Mouse (Mus musculus): ENCODE measurements at regions not wholly inside any gene's neighbourhood (a gene's known extent, or its start where the extent isn't known, plus 50 kb on each side); places are given as distances from the start of the nearest gene placed in this dataset.

GRCm38 (mm10) chr16:93342701-93343100 lies 261.2 kb downstream of the Setd4 start:
- Histone ChIP-seq H3K4me3 (no peak overlapping the region), H3K4me1 (replicated peaks) (peaks cover 10% of the 10 kb centered on the region; the same call in 1 of the 2 replicates), H3K36me3 (no peaks in the 10 kb centered on the region), H3K27me3 (ENCODE audit: insufficient read depth, poor library complexity, severe bottlenecking) (peaks cover 4% of the 10 kb centered on the region; the same call in 1 of the 2 replicates), H3K9me3 (no peaks in the 10 kb centered on the region), H3K27ac (no peak overlapping the region)
- 94% methylated on average over 2 of the region's 2 CpGs for WGBS
- no peak for DNase-seq (ENCODE audit: low spot score)

- Histone ChIP-seq H3K4me3 (no peak overlapping the region), H3K27me3 (ENCODE audit: insufficient read depth, poor library complexity, severe bottlenecking) (peaks cover 4% of the 10 kb centered on the region; the same call in 1 of the 2 replicates), H3K9me3 (no peaks in the 10 kb centered on the region), H3K27ac (no peak overlapping the region), H3K36me3 (no peaks in the 10 kb centered on the region), H3K4me1 (replicated peaks) (peaks cover 10% of the 10 kb centered on the region; the same call in 1 of the 2 replicates)
- no peak for DNase-seq (ENCODE audit: low spot score)
- 83% methylated on average over 2 of the region's 2 CpGs for WGBS
Observed at GRCm38 (mm10) chr16:93341791-93342190, 262.1 kb downstream of the Setd4 start.

DNA sequence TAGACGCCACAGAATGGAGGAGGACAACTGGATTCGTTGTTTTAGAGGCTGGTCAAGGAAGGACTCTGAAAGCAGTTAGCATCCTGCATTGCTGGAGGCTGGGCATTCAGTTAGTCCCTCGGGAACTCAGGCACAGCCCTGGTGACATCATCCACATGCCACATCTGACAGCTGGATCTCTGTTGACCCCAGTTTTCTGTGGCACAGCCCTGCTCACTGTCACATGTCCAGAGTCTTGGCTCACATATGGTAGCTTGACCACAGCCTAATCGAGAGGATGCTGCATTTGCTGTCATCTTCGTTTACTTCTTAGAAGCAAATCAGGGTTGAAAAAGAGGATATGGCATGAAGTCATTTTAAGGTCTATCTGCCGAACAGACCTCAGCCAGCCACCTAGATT lies 265.1 kb downstream of the Setd4 start:
- Histone ChIP-seq H3K36me3 (no peaks in the 10 kb centered on the region), H3K4me1 (replicated peaks) (peaks cover 16% of the 10 kb centered on the region), H3K9me3 (no peaks in the 10 kb centered on the region), H3K27me3 (ENCODE audit: insufficient read depth, poor library complexity, severe bottlenecking) (no peaks in the 10 kb centered on the region), H3K4me3 (no peak overlapping the region), H3K27ac (no peak overlapping the region)
- DNase-seq (ENCODE audit: low spot score) = no peak
- WGBS = 82% methylated on average over 6 of the region's 6 CpGs

- no peaks in the 10 kb centered on the region for H3K36me3 ChIP-seq
- no peak overlapping the region for H3K4me3 ChIP-seq
- H3K27me3 ChIP-seq (ENCODE audit: insufficient read depth, poor library complexity, severe bottlenecking) = no peaks in the 10 kb centered on the region
- 86% methylated on average over 11 of the region's 11 CpGs for whole genome bisulfite sequencing
- H3K9me3 ChIP-seq = no peaks in the 10 kb centered on the region
- H3K4me1 ChIP-seq (replicated peaks) = peaks cover 8% of the 10 kb centered on the region
- DNase-seq (ENCODE audit: low spot score) = no peak
- no peak overlapping the region for H3K27ac ChIP-seq
Observed at GRCm38 (mm10) chr16:93335322-93336111, 268.3 kb downstream of the Setd4 start.

- DNase-seq (ENCODE audit: low spot score) = no peak
- WGBS = 86% methylated on average over 6 of the region's 6 CpGs
- no peaks in the 10 kb centered on the region for H3K36me3 ChIP-seq
- no peak overlapping the region for H3K27ac ChIP-seq
- 0 out of 2 replicates have a peak, but pooled peaks cover 2% of the 10 kb centered on the region for H3K27me3 ChIP-seq (ENCODE audit: insufficient read depth, poor library complexity, severe bottlenecking)
- H3K9me3 ChIP-seq = no peaks in the 10 kb centered on the region
- no peak overlapping the region for H3K4me3 ChIP-seq
- peaks cover 23% of the 10 kb centered on the region for H3K4me1 ChIP-seq (replicated peaks)
Observed at GRCm38 (mm10) chr16:93333654-93334053, 270.2 kb downstream of the Setd4 start.

DNA sequence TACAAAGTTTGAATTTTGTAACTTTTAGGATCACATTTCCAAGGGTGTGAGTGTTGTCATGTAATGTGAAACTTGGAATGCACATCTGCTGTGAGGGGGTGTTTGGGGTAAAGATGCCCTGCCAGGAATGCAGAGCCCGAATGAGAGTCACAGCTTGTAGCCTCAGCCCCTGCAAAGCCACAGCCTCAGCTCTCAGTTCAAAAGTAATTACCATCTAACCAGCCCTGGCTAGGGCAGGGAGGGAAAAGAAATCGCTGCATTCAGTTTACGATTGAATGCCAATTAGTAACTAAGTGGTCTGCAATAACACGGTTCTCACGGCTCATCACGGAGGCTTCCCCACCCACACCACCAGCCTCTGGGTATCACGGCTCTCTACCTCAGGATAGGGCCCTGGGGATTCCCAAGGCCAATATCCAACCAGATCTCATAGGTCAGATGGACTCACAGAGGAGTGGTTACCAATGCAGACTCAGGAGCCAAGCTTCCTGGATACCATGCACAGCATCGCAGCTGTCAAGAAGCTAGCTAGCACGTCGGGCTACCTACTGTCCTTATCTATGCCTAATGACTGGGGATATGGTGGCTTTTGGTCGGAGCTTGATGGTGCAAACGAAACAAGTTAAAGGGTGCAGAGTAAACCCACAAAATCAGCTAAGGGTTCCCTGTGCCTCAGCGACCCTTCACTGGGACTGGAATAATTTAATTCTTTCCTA lies 275.0 kb downstream of the Setd4 start:
- WGBS = 29% methylated on average over 13 of the region's 13 CpGs
- Histone ChIP-seq H3K9me3 (peaks cover 4% of the 10 kb centered on the region; the same call in 1 of the 2 replicates), H3K27me3 (ENCODE audit: insufficient read depth, poor library complexity, severe bottlenecking) (0 out of 2 replicates have a peak, but pooled peaks cover 2% of the 10 kb centered on the region), H3K27ac (0 out of 2 replicates have a peak overlapping the region, but pooled peaks have one; percentile 45), H3K36me3 (no peaks in the 10 kb centered on the region), H3K4me3 (no peak overlapping the region), H3K4me1 (replicated peaks) (peaks cover 16% of the 10 kb centered on the region)
- DNase-seq (ENCODE audit: low spot score) = peak; percentile 18

- WGBS = 84% methylated on average over 5 of the region's 5 CpGs
Observed at GRCm38 (mm10) chr16:93324911-93325310, 279.0 kb downstream of the Setd4 start.

DNA sequence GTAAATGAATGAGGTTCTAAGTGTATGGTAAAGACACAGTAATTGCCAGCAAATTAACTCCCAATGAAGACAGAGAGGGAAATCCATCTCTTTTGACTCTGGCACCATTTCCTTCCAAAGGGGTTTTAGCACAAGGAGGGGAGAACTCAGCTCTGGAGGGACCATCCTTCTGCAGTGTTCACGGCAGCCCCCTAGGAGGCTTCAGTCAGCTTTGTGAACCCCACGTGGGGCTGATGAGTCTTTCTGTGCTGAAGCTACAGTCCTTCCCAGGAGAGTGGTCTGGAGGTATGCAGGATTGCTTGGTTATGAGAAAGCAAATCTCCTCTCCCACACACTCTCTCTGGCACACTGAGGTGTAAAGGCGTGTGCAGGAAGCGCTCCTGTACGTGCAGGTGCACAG lies 280.7 kb downstream of the Setd4 start:
- Histone ChIP-seq H3K27ac (no peak overlapping the region), H3K4me1 (replicated peaks) (no peaks in the 10 kb centered on the region), H3K27me3 (ENCODE audit: insufficient read depth, poor library complexity, severe bottlenecking) (no peaks in the 10 kb centered on the region), H3K4me3 (no peak overlapping the region), H3K9me3 (peaks cover 4% of the 10 kb centered on the region; the same call in 1 of the 2 replicates), H3K36me3 (no peaks in the 10 kb centered on the region)
- no peak for DNase-seq (ENCODE audit: low spot score)
- 73% methylated on average over 5 of the region's 5 CpGs for WGBS

More at GRCm38 (mm10) chr16:93324911-93325310, 279.0 kb downstream of the Setd4 start:
- H3K36me3 ChIP-seq = no peaks in the 10 kb centered on the region
- H3K4me3 ChIP-seq = no peak overlapping the region
- H3K27me3 ChIP-seq (ENCODE audit: insufficient read depth, poor library complexity, severe bottlenecking) = 0 out of 2 replicates have a peak, but pooled peaks cover under 1% of the 10 kb centered on the region
- no peak for DNase-seq (ENCODE audit: low spot score)
- no peak overlapping the region for H3K27ac ChIP-seq
- H3K4me1 ChIP-seq (replicated peaks) = peaks cover 11% of the 10 kb centered on the region
- H3K9me3 ChIP-seq = peaks cover 4% of the 10 kb centered on the region; the same call in 1 of the 2 replicates

DNA sequence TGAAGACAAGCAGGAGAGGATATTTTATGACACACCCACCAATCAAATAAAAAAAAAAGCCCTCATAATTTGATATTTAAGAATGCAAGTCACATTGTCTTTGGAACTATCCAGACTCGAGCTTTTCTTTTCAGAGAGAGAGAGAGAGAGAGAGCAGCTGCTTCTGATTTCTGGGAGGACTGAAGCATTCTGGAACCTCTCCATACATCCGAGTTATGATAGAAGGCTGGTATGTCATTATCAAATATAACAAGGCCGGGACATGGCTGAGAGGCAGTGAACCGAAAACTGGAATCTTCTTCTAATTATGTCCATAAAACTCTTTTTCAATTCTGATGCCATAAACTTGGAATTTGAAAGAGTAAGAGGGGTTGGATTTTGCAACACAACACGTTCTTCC lies 284.3 kb downstream of the Setd4 start:
- Histone ChIP-seq H3K9me3 (peaks cover 3% of the 10 kb centered on the region; the same call in 1 of the 2 replicates), H3K27ac (no peak overlapping the region), H3K4me1 (replicated peaks) (no peaks in the 10 kb centered on the region), H3K27me3 (ENCODE audit: insufficient read depth, poor library complexity, severe bottlenecking) (no peaks in the 10 kb centered on the region), H3K4me3 (no peak overlapping the region), H3K36me3 (no peaks in the 10 kb centered on the region)
- DNase-seq (ENCODE audit: low spot score) = no peak
- WGBS = 91% methylated on average over 5 of the region's 5 CpGs

GRCm38 (mm10) chr16:93311644-93312043 lies 292.2 kb downstream of the Setd4 start:
- H3K36me3 ChIP-seq = no peaks in the 10 kb centered on the region
- no peaks in the 10 kb centered on the region for H3K27me3 ChIP-seq (ENCODE audit: insufficient read depth, poor library complexity, severe bottlenecking)
- H3K4me3 ChIP-seq = no peak overlapping the region
- H3K9me3 ChIP-seq = peaks cover 10% of the 10 kb centered on the region
- H3K27ac ChIP-seq = no peak overlapping the region
- no peak for DNase-seq (ENCODE audit: low spot score)
- H3K4me1 ChIP-seq (replicated peaks) = 0 out of 2 replicates have a peak, but pooled peaks cover 3% of the 10 kb centered on the region
- 79% methylated on average over 12 of the region's 12 CpGs for WGBS

GRCm38 (mm10) chr16:93308666-93309360 lies 295.1 kb downstream of the Setd4 start:
- no peak overlapping the region for H3K27ac ChIP-seq
- no peaks in the 10 kb centered on the region for H3K36me3 ChIP-seq
- no peak overlapping the region for H3K4me3 ChIP-seq
- DNase-seq (ENCODE audit: low spot score) = no peak
- no peaks in the 10 kb centered on the region for H3K27me3 ChIP-seq (ENCODE audit: insufficient read depth, poor library complexity, severe bottlenecking)
- H3K9me3 ChIP-seq = peaks cover 12% of the 10 kb centered on the region
- WGBS = 94% methylated on average over 2 of the region's 2 CpGs
- 0 out of 2 replicates have a peak, but pooled peaks cover 3% of the 10 kb centered on the region for H3K4me1 ChIP-seq (replicated peaks)

DNA sequence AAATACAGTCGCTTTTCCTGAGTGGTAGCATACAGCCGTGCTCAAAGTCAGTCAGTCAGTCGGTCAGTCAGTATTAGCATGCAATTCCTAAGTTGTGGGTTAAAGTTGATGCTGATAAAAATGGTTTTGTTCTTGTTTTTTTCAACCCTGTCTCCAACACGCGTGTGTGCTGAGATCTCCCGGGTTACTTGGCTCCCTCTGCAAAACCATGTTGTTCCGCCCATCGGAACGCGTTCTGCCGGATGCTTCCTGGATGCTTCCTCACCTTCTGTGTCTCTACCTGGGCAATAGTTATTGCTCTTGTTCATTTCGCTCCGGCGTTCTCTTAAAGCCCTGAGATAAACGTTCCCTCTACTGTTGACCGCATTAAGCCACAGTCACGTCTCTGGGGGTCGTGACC lies 296.9 kb downstream of the Setd4 start:
- Histone ChIP-seq H3K27me3 (ENCODE audit: insufficient read depth, poor library complexity, severe bottlenecking) (no peaks in the 10 kb centered on the region), H3K4me3 (no peak overlapping the region), H3K9me3 (peaks cover 12% of the 10 kb centered on the region), H3K4me1 (replicated peaks) (0 out of 2 replicates have a peak, but pooled peaks cover 6% of the 10 kb centered on the region), H3K27ac (no peak overlapping the region), H3K36me3 (no peaks in the 10 kb centered on the region)
- DNase-seq (ENCODE audit: low spot score) = no peak
- 94% methylated on average over 18 of the region's 18 CpGs for WGBS

Measured in hindbrain, embryonic 10.5 days (tissue).